Mouse (Mus musculus) kidney, embryonic 14.5 days (tissue): ENCODE measurements around the gene Tbc1d15. TPM values are rescaled to one million over a fixed set of nuclear protein-coding genes. Genes with fewer than 3 reads are reported as not detected.

ENCODE experiments used
- ATAC-seq: fragments of 200-750 bp; cut with Nextera tagmentation; 2 replicates; pipeline ENCODE4 v1.8.0; 2017; ENCODE audit warnings: moderate number of reproducible peaks, mild to moderate bottlenecking, moderate TSS enrichment, moderate library complexity; ENCODE audit not compliant: low FRiP score, low TSS enrichment
- H3K27ac ChIP-seq: fragments of 300-500 bp; sonication (generic); 2 replicates; pipeline ENCODE4 v1.5.1; 2014; ENCODE audit warnings: low read depth, mild to moderate bottlenecking, low read length, moderate library complexity, mixed read lengths
- H3K27me3 ChIP-seq: fragments of 300-500 bp; sonication (generic); 2 replicates; pipeline ENCODE4 v1.6.1; 2014; ENCODE audit warnings: mild to moderate bottlenecking, low read length; ENCODE audit not compliant: control insufficient read depth, insufficient read depth
- H3K36me3 ChIP-seq: fragments of 300-500 bp; sonication (generic); 2 replicates; pipeline ENCODE4 v1.6.1; 2014; ENCODE audit warnings: low read length, mixed read lengths; ENCODE audit not compliant: control insufficient read depth, insufficient read depth
- H3K4me1 ChIP-seq: fragments of 300-500 bp; sonication (generic); 2 replicates; pipeline ENCODE4 v1.6.1; 2014; ENCODE audit warnings: low read length, mixed read lengths; ENCODE audit not compliant: control insufficient read depth, insufficient read depth
- H3K4me2 ChIP-seq: fragments of 300-500 bp; sonication (generic); replicated peaks from 2 replicates; pipeline ENCODE4 v1.6.1; 2014; ENCODE audit warnings: low read depth, mild to moderate bottlenecking, low read length
- H3K4me3 ChIP-seq: fragments of 300-500 bp; sonication (generic); 2 replicates; pipeline ENCODE4 v1.5.1; 2014; ENCODE audit warnings: mild to moderate bottlenecking, low read length
- H3K9ac ChIP-seq: fragments of 300-500 bp; sonication (generic); 2 replicates; pipeline ENCODE4 v1.6.1; 2014; ENCODE audit warnings: low read depth, mild to moderate bottlenecking, low read length, moderate library complexity
- H3K9me3 ChIP-seq: fragments of 300-500 bp; sonication (generic); 2 replicates; pipeline ENCODE4 v1.6.1; 2016; ENCODE audit warnings: low read length; ENCODE audit not compliant: control insufficient read depth
- WGBS: fragments of 180-500 bp; shearing (Covaris S2); extraction: QIAGEN DNeasy Blood & Tissue Kit; methylation state at CpG from one replicate; pipeline ENCODE4 v1.1.7; 2014; 5-methylcytosine and 5-hydroxymethylcytosine counted together
- polyA plus RNA-seq: library from polyadenylated mRNA; unstranded; fragments of >200 nt; fragmentation: Nextera tagmentation; extraction: Ambion mirVana; gene quantifications from 2 replicates; pipeline ENCODE4 v1.2.1, GENCODE M21; 2014

Tbc1d15 gene
- polyA plus RNA-seq, 1 experiment from 2014 or later = 67.5 TPM

DNA sequence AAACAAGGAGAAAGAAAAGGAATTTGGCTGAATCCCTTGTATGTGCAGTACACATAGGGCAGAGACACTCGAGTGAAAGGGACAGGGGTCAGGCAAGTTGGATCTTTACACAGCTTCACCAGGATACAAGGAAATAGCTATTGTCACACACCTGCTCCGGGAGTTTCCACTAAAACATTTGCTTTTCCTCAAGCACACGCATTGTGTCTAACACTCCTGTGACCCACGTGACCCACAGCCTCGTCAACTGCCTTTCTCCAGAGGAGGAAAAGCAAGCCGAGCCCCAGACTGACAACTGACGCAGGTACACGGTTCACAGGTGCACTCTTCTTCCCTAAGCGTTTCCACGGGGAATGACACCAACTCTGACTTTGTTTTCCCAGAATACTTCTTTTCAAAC is 32.9 kb upstream of the Tbc1d15 start:
- H3K27me3 ChIP-seq = no peaks in the 10 kb centered on the region
- WGBS = 72% methylated on average over 10 of the region's 10 CpGs
- H3K4me2 ChIP-seq = no peak overlapping the region
- no peaks in the 10 kb centered on the region for H3K4me1 ChIP-seq
- peaks cover 17% of the 10 kb centered on the region for H3K36me3 ChIP-seq
- no peak overlapping the region for H3K4me3 ChIP-seq
- no peaks in the 10 kb centered on the region for H3K9me3 ChIP-seq
- no peak for ATAC-seq
- H3K9ac ChIP-seq = no peak overlapping the region
- H3K27ac ChIP-seq = no peak overlapping the region

DNA sequence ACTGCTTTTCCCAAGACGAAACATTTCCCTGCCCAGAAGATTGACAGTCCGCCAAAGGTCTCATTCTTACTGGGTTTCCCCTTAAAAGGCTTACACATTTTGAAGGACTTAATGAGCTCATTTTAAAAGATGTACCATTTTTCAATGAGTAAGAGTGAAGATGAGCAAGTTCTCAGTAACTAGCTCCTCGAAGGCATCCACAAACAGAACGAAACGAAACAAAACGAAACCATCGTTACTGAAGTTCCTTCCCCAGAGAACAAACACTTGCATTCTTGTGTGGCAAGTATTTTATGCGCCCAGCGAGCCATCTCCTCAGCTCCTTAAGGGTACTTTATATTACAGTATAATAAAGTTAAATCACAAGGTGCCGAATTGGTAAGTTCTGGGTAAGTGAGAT is 30.1 kb upstream of the Tbc1d15 start:
- no peak for ATAC-seq
- H3K27me3 ChIP-seq = no peaks in the 10 kb centered on the region
- H3K4me2 ChIP-seq = no peak overlapping the region
- no peaks in the 10 kb centered on the region for H3K9me3 ChIP-seq
- no peaks in the 10 kb centered on the region for H3K4me1 ChIP-seq
- no peak overlapping the region for H3K9ac ChIP-seq
- H3K36me3 ChIP-seq = peaks cover 2% of the 10 kb centered on the region; the same call in 1 of the 2 replicates
- no peak overlapping the region for H3K27ac ChIP-seq
- no peak overlapping the region for H3K4me3 ChIP-seq
- 92% methylated on average over 10 of the region's 10 CpGs for WGBS

DNA sequence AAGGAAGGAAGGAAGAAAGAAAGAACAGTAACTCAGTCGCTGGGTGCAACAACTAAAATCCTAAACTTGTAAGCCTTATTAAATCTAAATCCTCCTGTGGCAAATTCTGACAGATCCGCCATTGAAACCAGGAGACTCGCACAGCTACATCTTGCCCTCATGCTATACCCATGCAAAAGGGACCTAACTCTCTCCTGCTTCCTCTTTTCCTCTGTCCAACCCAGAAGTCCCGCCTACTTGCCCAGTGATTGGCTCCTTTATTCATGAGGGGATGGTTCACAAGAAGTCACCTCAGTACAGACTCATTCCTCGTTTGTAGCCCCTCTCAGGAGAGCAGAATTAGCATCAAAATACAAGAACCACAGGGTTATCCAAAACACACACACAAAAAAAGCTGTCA is 20.4 kb upstream of the Tbc1d15 start:
- H3K27me3 ChIP-seq = no peaks in the 10 kb centered on the region
- H3K27ac ChIP-seq = no peak overlapping the region
- ATAC-seq = no peak
- H3K36me3 ChIP-seq = no peaks in the 10 kb centered on the region
- no peak overlapping the region for H3K4me2 ChIP-seq
- no peaks in the 10 kb centered on the region for H3K9me3 ChIP-seq
- no peaks in the 10 kb centered on the region for H3K4me1 ChIP-seq
- H3K4me3 ChIP-seq = no peak overlapping the region
- WGBS = 55% methylated on average over 5 of the region's 5 CpGs
- no peak overlapping the region for H3K9ac ChIP-seq

DNA sequence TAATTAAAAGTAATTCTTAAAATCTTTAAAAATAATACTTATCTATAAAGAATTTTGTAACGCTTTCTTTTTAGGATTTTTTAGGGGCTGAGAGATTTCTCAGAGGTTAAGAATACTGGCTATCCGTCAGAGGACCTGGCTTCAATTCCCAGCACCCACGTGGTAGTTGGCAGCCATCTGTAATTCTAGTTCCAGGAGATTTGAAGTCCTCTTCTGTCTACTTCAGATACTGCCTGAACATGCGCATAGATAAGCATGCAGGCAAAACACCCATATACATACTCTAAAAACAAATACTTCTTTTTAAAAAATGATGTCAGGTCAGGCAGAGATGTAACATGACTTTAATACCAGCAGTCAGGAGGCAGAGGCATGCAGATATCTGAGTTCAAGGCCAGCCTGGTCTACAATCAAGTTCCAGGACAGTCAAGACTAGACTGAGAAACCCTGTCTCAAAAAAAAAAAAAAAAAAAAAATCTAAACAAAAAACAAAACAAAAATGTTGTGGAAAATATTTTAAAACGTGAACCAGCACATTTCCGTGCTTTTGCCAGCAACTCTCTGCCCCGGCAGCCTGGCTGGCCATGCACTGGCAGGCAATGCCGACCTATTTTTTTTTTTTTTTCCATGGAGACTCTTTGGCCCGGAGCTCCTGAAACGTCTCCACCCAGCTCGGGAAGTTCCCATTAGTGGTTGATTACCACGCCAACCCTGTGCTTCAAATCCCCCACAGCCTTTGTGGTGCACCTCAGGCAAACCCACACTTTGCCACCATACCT is 19.5 kb upstream of the Tbc1d15 start:
- Histone ChIP-seq H3K4me3 (no peak overlapping the region), H3K36me3 (no peaks in the 10 kb centered on the region), H3K9ac (no peak overlapping the region), H3K4me1 (no peaks in the 10 kb centered on the region), H3K4me2 (no peak overlapping the region), H3K9me3 (no peaks in the 10 kb centered on the region), H3K27ac (no peak overlapping the region), H3K27me3 (no peaks in the 10 kb centered on the region)
- no peak for ATAC-seq
- WGBS = 90% methylated on average over 12 of the region's 12 CpGs

DNA sequence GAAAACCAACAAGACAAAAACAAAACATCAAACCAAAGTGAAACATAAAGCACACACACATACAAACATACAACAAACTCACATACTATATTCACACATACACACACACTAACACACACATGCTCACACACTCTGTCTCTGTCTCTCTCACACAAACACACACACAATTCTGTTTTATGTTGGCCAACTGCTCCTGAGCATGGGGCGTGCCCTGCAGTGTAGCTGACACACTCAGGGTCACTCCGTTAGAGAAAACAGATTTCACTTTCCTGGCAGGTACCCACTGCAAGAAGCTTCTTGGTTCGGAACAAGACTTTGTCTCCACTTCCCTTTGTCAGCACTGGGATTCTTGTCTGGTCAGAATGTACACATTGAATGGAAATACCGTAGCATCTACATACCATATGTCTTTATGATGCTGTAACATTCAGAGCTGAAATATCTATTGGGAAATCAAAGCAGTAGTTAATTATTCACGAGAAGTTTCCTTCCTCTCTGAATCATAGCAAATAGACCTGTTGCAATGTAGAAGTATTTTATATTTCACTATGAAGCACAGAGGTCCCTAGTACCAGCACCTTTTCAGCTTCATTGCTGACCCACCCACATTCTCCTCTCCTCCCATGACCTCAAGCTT is 11.8 kb upstream of the Tbc1d15 start:
- Histone ChIP-seq H3K9ac (no peak overlapping the region), H3K27me3 (no peaks in the 10 kb centered on the region), H3K4me2 (no peak overlapping the region), H3K27ac (no peak overlapping the region), H3K4me3 (no peak overlapping the region), H3K4me1 (no peaks in the 10 kb centered on the region), H3K9me3 (no peaks in the 10 kb centered on the region), H3K36me3 (no peaks in the 10 kb centered on the region)
- 58% methylated on average over 5 of the region's 5 CpGs for WGBS
- no peak for ATAC-seq

DNA sequence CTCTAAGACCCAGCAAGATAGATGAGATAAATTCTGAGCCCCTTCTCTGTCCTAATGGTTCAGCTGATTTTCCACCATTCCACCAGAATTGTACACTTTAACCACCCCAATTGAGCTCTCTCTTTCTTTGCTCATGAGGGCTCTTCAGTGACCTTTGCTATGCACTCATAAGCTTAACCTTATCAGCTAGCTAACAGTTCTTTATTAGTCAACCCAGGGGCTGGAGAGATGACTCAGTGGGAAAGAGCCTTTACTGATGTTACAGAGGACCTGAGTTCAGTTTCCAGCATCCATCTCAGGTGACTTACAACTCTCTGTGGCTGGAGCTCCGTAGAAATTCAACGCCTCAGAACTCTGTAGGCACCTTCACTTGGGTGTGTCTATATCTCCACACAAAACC is 11.0 kb upstream of the Tbc1d15 start:
- Histone ChIP-seq H3K9me3 (no peaks in the 10 kb centered on the region), H3K27ac (no peak overlapping the region), H3K9ac (no peak overlapping the region), H3K4me1 (no peaks in the 10 kb centered on the region), H3K4me3 (no peak overlapping the region), H3K4me2 (no peak overlapping the region), H3K27me3 (no peaks in the 10 kb centered on the region), H3K36me3 (no peaks in the 10 kb centered on the region)
- no peak for ATAC-seq
- WGBS = 88% methylated on average over 2 of the region's 2 CpGs

DNA sequence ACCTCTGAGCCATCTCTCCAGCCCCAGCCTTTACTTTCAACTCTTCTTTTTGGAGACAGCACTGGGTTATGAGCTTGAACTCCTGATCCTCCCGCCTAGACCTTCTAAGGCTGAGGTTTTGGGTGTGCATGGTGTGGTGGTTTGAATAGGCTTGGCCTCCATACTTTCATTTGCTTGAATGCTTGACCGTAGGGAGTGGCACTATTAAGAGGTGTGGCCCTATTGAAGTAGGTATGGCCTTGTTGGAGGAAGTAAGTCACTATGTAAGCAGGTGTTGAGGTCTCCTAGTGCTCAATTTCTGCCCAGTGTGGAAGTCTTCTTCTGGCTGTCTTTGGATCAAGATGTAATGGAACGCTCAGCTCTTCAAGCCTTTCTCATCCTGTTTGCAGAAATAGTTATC is 10.2 kb upstream of the Tbc1d15 start:
- Histone ChIP-seq H3K4me1 (no peaks in the 10 kb centered on the region), H3K27me3 (no peaks in the 10 kb centered on the region), H3K27ac (no peak overlapping the region), H3K36me3 (no peaks in the 10 kb centered on the region), H3K4me2 (no peak overlapping the region), H3K9me3 (no peaks in the 10 kb centered on the region), H3K9ac (no peak overlapping the region), H3K4me3 (no peak overlapping the region)
- ATAC-seq = no peak
- WGBS = 90% methylated on average over 3 of the region's 3 CpGs

DNA sequence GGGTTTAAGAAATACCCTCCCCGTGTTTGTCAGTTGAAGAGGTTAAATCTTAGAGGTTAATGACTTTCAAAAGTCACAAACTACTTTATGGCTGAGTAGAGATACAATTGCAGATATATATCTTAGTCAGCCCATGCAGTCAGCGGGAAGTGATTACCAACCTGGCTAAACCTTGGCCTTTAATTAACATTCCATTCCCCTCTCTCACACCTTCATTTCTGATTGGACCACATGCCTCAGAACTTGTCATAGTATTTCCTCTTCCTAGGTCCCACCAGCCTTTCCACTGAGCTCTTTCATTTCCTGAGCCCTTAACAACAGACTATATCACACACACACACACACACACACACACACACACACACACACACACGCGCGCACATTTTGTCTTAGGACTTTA is 4.9 kb upstream of the Tbc1d15 start:
- ATAC-seq = no peak
- H3K4me1 ChIP-seq = no peaks in the 10 kb centered on the region
- no peak overlapping the region for H3K4me2 ChIP-seq
- no peaks in the 10 kb centered on the region for H3K27me3 ChIP-seq
- no peak overlapping the region for H3K9ac ChIP-seq
- H3K4me3 ChIP-seq = no peak overlapping the region
- no peaks in the 10 kb centered on the region for H3K36me3 ChIP-seq
- H3K27ac ChIP-seq = no peak overlapping the region
- WGBS = 62% methylated on average over 5 of the region's 5 CpGs
- H3K9me3 ChIP-seq = no peaks in the 10 kb centered on the region

DNA sequence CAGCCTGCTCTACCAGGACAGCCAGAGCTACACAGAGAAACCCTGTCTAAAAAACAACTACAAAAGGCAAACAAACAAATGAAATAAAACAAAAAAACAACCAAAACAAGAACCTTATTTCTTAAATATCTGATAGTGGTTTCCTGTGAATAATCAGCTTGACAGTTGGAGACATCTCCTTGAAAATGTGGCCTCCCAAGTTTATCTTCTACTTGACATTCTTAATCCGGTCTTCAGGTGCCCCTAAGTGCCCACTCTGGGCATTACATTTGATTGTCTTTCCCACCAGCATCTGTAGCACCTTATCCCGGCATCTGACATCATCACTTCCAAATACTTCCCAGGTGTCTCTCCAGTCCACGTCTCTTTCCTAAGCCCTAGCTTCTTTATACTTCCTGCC is 2.3 kb upstream of the Tbc1d15 start:
- 0 out of 2 replicates have a peak, but pooled peaks cover 10% of the 10 kb centered on the region for H3K4me1 ChIP-seq
- ATAC-seq = no peak
- H3K9ac ChIP-seq = no peak overlapping the region
- H3K9me3 ChIP-seq = no peaks in the 10 kb centered on the region
- no peak overlapping the region for H3K27ac ChIP-seq
- no peaks in the 10 kb centered on the region for H3K27me3 ChIP-seq
- no peaks in the 10 kb centered on the region for H3K36me3 ChIP-seq
- WGBS = 79% methylated on average over 3 of the region's 3 CpGs
- H3K4me2 ChIP-seq = no peak overlapping the region
- no peak overlapping the region for H3K4me3 ChIP-seq
